Mouse (Mus musculus) embryonic facial prominence, embryonic 10.5 days (tissue): ENCODE results near the gene Cyth4. TPM values are rescaled to one million over a fixed set of nuclear protein-coding genes. Genes with fewer than 3 reads are reported as not detected.

Experiments
- DNase-seq: peaks from one replicate; pipeline ENCODE4 v3.0.0-alpha.2; 2017; ENCODE audit warnings: low spot score
- H3K27ac ChIP-seq: fragments of 300-500 bp; sonication (generic); replicated peaks from 2 replicates; pipeline ENCODE4 v1.5.1; 2016; ENCODE audit warnings: mild to moderate bottlenecking
- H3K27me3 ChIP-seq: fragments of 300-500 bp; sonication (generic); replicated peaks from 2 replicates; pipeline ENCODE4 v1.6.1; 2016; ENCODE audit warnings: low read depth, mild to moderate bottlenecking; ENCODE audit not compliant: poor library complexity, severe bottlenecking
- H3K36me3 ChIP-seq: fragments of 300-500 bp; sonication (generic); replicated peaks from 2 replicates; pipeline ENCODE4 v1.6.1; 2016; ENCODE audit warnings: mild to moderate bottlenecking, moderate library complexity
- H3K4me1 ChIP-seq: fragments of 300-500 bp; sonication (generic); 2 replicates; pipeline ENCODE4 v1.6.1; 2016
- H3K4me3 ChIP-seq: fragments of 300-500 bp; sonication (generic); 2 replicates; pipeline ENCODE4 v1.5.1; 2016; ENCODE audit warnings: mild to moderate bottlenecking, moderate library complexity
- H3K9me3 ChIP-seq: fragments of 300-500 bp; sonication (generic); 2 replicates; pipeline ENCODE4 v1.6.1; 2016; ENCODE audit warnings: mild to moderate bottlenecking
- WGBS: fragments of 180-500 bp; shearing (Covaris S2); methylation state at CpG from one replicate; pipeline ENCODE4 v1.1.7; 2016; 5-methylcytosine and 5-hydroxymethylcytosine counted together
- polyA plus RNA-seq: library from polyadenylated mRNA; unstranded; fragments of >200 nt; fragmentation: Nextera tagmentation; extraction: Ambion mirVana; gene quantifications from 2 replicates; pipeline ENCODE4 v1.2.1, GENCODE M21; 2016

The Cyth4 gene
- 3.8 and 5.8 TPM in 2 replicates for polyA plus RNA-seq

DNA sequence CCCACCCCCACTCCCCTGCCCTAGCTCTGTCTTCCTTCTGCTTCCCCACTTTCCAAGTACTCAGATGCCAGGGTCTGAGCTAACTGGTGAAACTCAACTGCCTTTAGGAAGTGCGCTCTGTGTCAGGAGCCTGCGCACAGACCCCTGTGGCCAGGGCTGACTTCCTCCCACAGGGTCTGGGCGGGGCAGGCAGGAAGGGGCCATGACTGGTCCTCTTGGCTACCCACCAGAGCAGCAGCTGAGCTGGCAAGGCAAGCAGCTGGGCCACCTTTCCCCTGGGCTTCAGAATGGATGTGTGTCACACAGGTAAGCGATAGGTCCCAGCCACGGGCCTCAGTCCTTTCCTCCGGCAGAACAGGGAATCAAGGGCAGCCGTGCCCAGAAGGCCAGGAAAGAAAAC is at the start of gene Cyth4:
Cyth4 (plus strand) TSS at position 134 of the 400 bp plus-strand sequence.
- Histone ChIP-seq H3K9me3 (no peaks in the 10 kb centered on the region), H3K27ac (no peak within 1 kb of the TSS; the same call in 1 of the 2 replicates), H3K36me3 (no peaks in the 10 kb centered on the region), H3K4me3 (no peak within 1 kb of the TSS), H3K4me1 (peaks cover 16% of the 10 kb centered on the region), H3K27me3 (no peaks in the 10 kb centered on the region)
- 83% methylated on average over 7 of the region's 7 CpGs for WGBS
- DNase-seq = no peak

GRCm38 (mm10) chr15:78547415-78548335 is 49.2 kb upstream of the Cyth4 start:
- Histone ChIP-seq H3K4me1 (peaks cover 31% of the 10 kb centered on the region), H3K27ac (no peak overlapping the region; the same call in 1 of the 2 replicates), H3K27me3 (peaks cover 32% of the 10 kb centered on the region), H3K9me3 (peaks cover 7% of the 10 kb centered on the region; the same call in 1 of the 2 replicates), H3K36me3 (no peaks in the 10 kb centered on the region), H3K4me3 (no peak overlapping the region)
- DNase-seq = no peak
- WGBS = 49% methylated on average over 5 of the region's 5 CpGs

- 34% methylated on average over 3 of the region's 3 CpGs for WGBS
- Histone ChIP-seq H3K9me3 (peaks cover 7% of the 10 kb centered on the region; the same call in 1 of the 2 replicates), H3K4me3 (no peak overlapping the region), H3K27ac (no peak overlapping the region), H3K36me3 (no peaks in the 10 kb centered on the region), H3K4me1 (peaks cover 31% of the 10 kb centered on the region), H3K27me3 (peaks cover 27% of the 10 kb centered on the region)
- no peak for DNase-seq
These were observed 48.5 kb upstream of the Cyth4 start for GRCm38 (mm10) chr15:78548336-78548665.

- H3K4me3 ChIP-seq = no peak overlapping the region
- no peak overlapping the region for H3K27ac ChIP-seq
- WGBS = 74% methylated on average over 8 of the region's 8 CpGs
- H3K9me3 ChIP-seq = peaks cover 7% of the 10 kb centered on the region; the same call in 1 of the 2 replicates
- H3K36me3 ChIP-seq = no peaks in the 10 kb centered on the region
- H3K4me1 ChIP-seq = peaks cover 31% of the 10 kb centered on the region
- peaks cover 23% of the 10 kb centered on the region for H3K27me3 ChIP-seq
- DNase-seq = no peak
These were observed 48.1 kb upstream of the Cyth4 start for GRCm38 (mm10) chr15:78548711-78549110.

DNA sequence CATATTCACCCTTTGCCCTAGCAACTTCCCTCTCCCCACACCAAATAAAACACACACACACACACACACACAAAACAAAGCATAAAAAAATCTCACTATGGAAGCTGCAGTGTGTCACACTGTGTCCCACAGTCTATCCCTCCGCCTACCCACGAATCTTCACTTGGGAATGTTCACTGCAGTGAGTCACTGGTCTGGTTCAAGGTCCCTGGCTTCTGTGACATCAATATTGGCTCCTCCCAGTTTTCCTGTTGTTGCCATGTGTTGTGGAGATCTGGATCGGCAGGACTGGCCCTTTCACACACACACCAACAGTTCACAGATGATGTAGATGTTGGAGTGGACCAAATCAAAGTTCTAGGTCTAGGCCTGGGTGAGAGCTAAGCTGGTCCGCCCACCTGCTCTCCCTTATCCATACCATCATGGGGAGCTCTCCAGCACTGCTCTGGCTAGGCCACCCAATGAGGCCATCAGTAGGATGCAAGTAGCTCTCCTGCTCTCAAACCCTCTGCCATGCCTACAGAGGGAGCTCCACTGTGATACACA is 47.6 kb upstream of the Cyth4 start:
- H3K4me1 ChIP-seq = peaks cover 29% of the 10 kb centered on the region

DNA sequence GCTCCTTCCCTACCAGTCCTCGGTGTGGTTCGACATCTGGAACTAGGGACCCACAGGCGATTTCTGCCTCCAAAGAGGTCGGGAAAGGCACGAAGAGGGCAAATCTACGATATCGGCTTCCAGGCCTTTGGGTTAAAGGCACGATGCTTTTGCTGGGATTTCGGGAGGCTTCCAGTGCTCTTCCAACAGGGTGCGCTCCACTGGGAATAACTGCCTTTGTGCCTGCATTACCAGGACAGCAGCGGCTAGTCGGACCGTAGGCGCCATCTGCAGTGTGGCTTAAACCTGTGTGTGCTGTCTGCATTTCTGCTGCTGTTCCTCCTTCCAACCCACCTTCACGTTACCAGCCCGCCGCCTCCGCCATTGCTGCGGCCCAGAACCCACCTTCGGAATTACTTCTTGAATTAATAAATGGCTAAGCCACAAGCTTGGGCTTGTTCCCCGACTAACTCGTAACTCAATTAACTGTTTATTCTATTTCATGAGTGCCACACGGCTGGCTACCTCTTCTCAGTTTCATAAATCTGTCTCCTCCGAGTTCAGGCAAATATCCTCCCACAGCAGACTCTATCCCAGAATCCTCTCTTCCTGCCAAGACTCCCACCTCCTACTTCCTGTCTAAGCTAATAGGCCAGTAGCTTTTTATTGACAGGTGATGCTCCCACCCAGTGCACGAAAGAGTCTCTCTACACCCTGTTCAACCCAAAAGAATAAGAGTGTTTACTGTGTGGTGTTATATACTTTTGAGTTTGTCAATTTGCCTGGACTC is 42.1 kb upstream of the Cyth4 start:
- Histone ChIP-seq H3K9me3 (peaks cover 7% of the 10 kb centered on the region; the same call in 1 of the 2 replicates), H3K27ac (no peak overlapping the region), H3K27me3 (no peaks in the 10 kb centered on the region; the same call in 1 of the 2 replicates), H3K36me3 (no peaks in the 10 kb centered on the region), H3K4me1 (peaks cover 27% of the 10 kb centered on the region), H3K4me3 (peak overlapping the region; percentile 8; the same call in 1 of the 2 replicates)
- 56% methylated on average over 25 of the region's 25 CpGs for WGBS
- DNase-seq = peak; percentile 20

More for the DNA sequence above, 47.6 kb upstream of the Cyth4 start:
- Histone ChIP-seq H3K27ac (no peak overlapping the region), H3K9me3 (peaks cover 7% of the 10 kb centered on the region; the same call in 1 of the 2 replicates), H3K4me3 (no peak overlapping the region), H3K36me3 (no peaks in the 10 kb centered on the region), H3K27me3 (peaks cover 17% of the 10 kb centered on the region)
- 81% methylated on average over 4 of the region's 4 CpGs for WGBS
- DNase-seq = no peak

GRCm38 (mm10) chr15:78557693-78558535 is 38.9 kb upstream of the Cyth4 start:
- 71% methylated on average over 10 of the region's 10 CpGs for WGBS
- Histone ChIP-seq H3K27ac (no peak overlapping the region; the same call in 1 of the 2 replicates), H3K4me1 (peaks cover 29% of the 10 kb centered on the region), H3K4me3 (no peak overlapping the region), H3K36me3 (no peaks in the 10 kb centered on the region), H3K9me3 (no peaks in the 10 kb centered on the region; the same call in 1 of the 2 replicates), H3K27me3 (no peaks in the 10 kb centered on the region; the same call in 1 of the 2 replicates)
- DNase-seq = no peak

GRCm38 (mm10) chr15:78559141-78559979 is 37.5 kb upstream of the Cyth4 start:
- H3K9me3 ChIP-seq = no peaks in the 10 kb centered on the region
- no peak overlapping the region for H3K4me3 ChIP-seq
- no peaks in the 10 kb centered on the region for H3K36me3 ChIP-seq
- no peak overlapping the region for H3K27ac ChIP-seq
- 63% methylated on average over 11 of the region's 11 CpGs for WGBS
- peaks cover 29% of the 10 kb centered on the region for H3K4me1 ChIP-seq
- DNase-seq = no peak
- H3K27me3 ChIP-seq = no peaks in the 10 kb centered on the region; the same call in 1 of the 2 replicates

DNA sequence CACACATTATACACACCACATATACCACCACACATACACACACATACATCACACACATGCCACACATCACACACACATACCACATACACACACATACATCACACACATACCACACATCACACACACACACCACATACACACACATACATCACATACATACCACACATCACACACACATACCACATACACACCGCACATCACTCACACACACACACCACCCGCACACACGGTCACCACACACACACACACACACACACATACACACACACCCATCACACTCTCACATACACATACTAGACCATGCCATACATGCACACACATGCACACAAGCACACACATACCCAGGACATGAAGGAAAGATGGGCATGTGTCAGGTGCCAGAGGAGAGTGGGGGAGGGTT is 33.5 kb upstream of the Cyth4 start:
- WGBS = 92% methylated on average over 3 of the region's 3 CpGs
- no peak for DNase-seq
- Histone ChIP-seq H3K9me3 (no peaks in the 10 kb centered on the region), H3K4me1 (peaks cover 22% of the 10 kb centered on the region), H3K27ac (no peak overlapping the region), H3K4me3 (no peak overlapping the region), H3K36me3 (no peaks in the 10 kb centered on the region), H3K27me3 (no peaks in the 10 kb centered on the region)

DNA sequence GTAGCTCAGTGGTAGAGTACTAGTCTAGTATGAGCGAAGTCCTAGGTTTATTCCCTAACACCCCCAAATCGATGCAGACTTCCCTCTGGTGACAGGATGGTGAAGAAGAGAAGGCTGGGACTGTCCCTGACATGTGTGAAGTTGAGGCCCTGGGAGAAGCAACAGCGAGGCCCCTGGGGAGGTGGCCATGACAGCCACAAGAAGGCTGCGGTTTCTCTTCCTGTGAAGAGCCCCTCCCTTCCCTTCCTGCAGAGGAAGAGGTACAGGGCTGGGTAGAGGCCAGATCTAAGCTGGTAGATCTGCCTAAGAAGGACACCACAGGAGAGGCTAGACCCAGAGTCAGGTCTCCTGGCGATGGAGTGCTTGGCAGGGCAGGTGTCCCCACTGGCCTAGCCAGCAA is 32.9 kb upstream of the Cyth4 start:
- peaks cover 16% of the 10 kb centered on the region for H3K4me1 ChIP-seq
- no peak overlapping the region for H3K27ac ChIP-seq
- 79% methylated on average over 5 of the region's 5 CpGs for WGBS
- no peaks in the 10 kb centered on the region for H3K36me3 ChIP-seq
- H3K27me3 ChIP-seq = no peaks in the 10 kb centered on the region
- H3K9me3 ChIP-seq = no peaks in the 10 kb centered on the region
- no peak for DNase-seq
- H3K4me3 ChIP-seq = no peak overlapping the region
